Mouse (Mus musculus) T-cell, adult 2 months (primary cell): ENCODE measurements around the gene Pde9a.
A peak's percentile ranks its signal among the peaks of the same experiment; 100 is the strongest.
"Not testable (repeated sequence)": the region's sequence is repeated elsewhere in the genome, so short reads cannot be mapped to it uniquely, and the experiment has no call there.

ENCODE experiments used
- DNase-seq: peaks from one replicate; pipeline ENCODE4 v3.0.0; 2022; ENCODE audit warnings: low spot score

The Pde9a gene

GRCm38 (mm10) chr17:31385671-31386665, at the start of gene Pde9a:
Gene Pde9a, plus strand, starts transcription at chr17:31386210.
- DNase-seq, result peak; percentile 5

- no peak for DNase-seq
These were observed 46.2 kb upstream of the Pde9a start for GRCm38 (mm10) chr17:31339769-31340168.

- no peak for DNase-seq
These were observed 43.8 kb upstream of the Pde9a start for GRCm38 (mm10) chr17:31342191-31342590.

GRCm38 (mm10) chr17:31344172-31344801, 41.7 kb upstream of the Pde9a start:
- peak; percentile 77 for DNase-seq

- no peak for DNase-seq
These were observed 41.2 kb upstream of the Pde9a start for GRCm38 (mm10) chr17:31344816-31345215.

- no peak for DNase-seq
These were observed 37.9 kb upstream of the Pde9a start for GRCm38 (mm10) chr17:31348129-31348528.

GRCm38 (mm10) chr17:31349388-31349787, 36.6 kb upstream of the Pde9a start:
- DNase-seq, result no peak

GRCm38 (mm10) chr17:31351984-31352383, 34.0 kb upstream of the Pde9a start:
- DNase-seq, result no peak

- no peak for DNase-seq
These were observed 32.8 kb upstream of the Pde9a start for GRCm38 (mm10) chr17:31353255-31353654.

- not testable (repeated sequence) for DNase-seq
These were observed 31.3 kb upstream of the Pde9a start for GRCm38 (mm10) chr17:31354684-31355083.

- no peak for DNase-seq
These were observed 30.1 kb upstream of the Pde9a start for GRCm38 (mm10) chr17:31355792-31356502.

- no peak for DNase-seq
These were observed 25.4 kb upstream of the Pde9a start for GRCm38 (mm10) chr17:31360582-31360981.

GRCm38 (mm10) chr17:31365586-31366166, 20.3 kb upstream of the Pde9a start:
- no peak for DNase-seq

- DNase-seq, result no peak
These were observed 15.8 kb upstream of the Pde9a start for GRCm38 (mm10) chr17:31370221-31370620.

- no peak for DNase-seq
These were observed 15.1 kb upstream of the Pde9a start for GRCm38 (mm10) chr17:31370931-31371330.

GRCm38 (mm10) chr17:31377961-31378360, 8.0 kb upstream of the Pde9a start:
- peak; percentile 55 for DNase-seq

GRCm38 (mm10) chr17:31378361-31378761, 7.6 kb upstream of the Pde9a start:
- DNase-seq, result no peak

- no peak for DNase-seq
These were observed 6.9 kb upstream of the Pde9a start for GRCm38 (mm10) chr17:31379086-31379485.

GRCm38 (mm10) chr17:31379863-31380262, 6.1 kb upstream of the Pde9a start:
- no peak for DNase-seq

GRCm38 (mm10) chr17:31383320-31383719, 2.7 kb upstream of the Pde9a start:
- no peak for DNase-seq

GRCm38 (mm10) chr17:31384968-31385627, 912 bp upstream of the Pde9a start:
- DNase-seq, result no peak
